Mouse (Mus musculus) left cerebral cortex, postnatal 25 days (tissue): ENCODE results near the gene Pih1d1. TPM values are rescaled to one million over a fixed set of nuclear protein-coding genes. Genes with fewer than 3 reads are reported as not detected.
"Not testable (repeated sequence)": the region's sequence is repeated elsewhere in the genome, so short reads cannot be mapped to it uniquely, and the experiment has no call there.

ENCODE experiments used
- DNase-seq, 2 experiments: peaks; one replicate each; pipeline ENCODE4 v3.0.0; 2022; ENCODE audit warnings: low spot score in 2 of 2, mixed read lengths in 1 of 2
- intact Hi-C: fragments of 180-260 bp; cut with DNase I; formaldehyde crosslinking; loops from one replicate; pipeline ENCODE4 v1.15.1; 2025
- total RNA-seq, 2 experiments: library from RNA; stranded (reverse); gene quantifications; 2 replicates each; pipeline ENCODE4 v1.2.3; 2021

Gene Pih1d1
- total RNA-seq, 2 experiments from 2014 or later = 45.8 to 49.3 TPM

- intact Hi-C loops = no loop called here
- DNase-seq = no peak
These were observed 12.2 kb upstream of the Pih1d1 start for GRCm38 (mm10) chr7:45141914-45142313.

- DNase-seq = no peak
- intact Hi-C loops = no loop called here
These were observed 9.5 kb upstream of the Pih1d1 start for GRCm38 (mm10) chr7:45144368-45145174.

DNA sequence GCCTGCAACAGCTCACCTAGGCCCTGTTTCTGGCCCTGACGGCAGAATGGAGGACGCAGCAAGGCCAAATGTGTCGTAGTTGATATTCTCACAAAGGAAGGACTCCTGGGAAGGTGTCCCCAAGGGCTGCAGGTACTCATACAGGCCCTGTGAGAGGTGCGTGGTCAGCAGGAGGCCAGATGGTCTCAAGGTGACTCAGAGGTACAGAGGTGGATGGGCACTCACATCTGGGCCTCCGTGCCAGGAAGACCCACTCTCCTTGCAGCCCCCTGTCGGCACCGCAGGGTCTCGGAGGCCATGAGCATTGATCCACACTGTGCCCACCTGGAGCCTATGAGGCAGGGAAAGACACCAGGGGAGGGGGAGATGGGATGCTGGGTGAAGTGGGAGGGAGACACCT is 8.6 kb upstream of the Pih1d1 start:
- intact Hi-C loops = no loop called here
- DNase-seq = no peak

DNA sequence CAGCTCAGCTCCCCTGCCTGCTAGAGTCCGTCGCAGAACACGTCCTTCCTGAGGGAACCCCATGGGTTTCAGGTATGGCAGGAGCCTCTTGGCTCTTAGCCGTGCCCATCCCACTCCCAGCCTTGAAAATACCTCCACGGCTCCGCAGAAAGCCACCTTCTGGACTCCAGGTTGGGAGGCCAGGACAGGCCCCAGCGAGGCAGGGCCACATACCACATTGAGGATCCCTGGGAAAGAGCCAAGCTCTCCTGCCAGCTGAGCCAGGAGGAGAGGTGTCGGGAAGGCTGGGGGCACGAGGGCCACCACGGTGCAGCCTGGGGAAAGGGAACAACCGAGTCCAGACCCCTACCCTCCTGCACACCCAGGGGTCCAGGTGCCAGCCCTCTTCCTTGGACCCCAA is 6.8 kb upstream of the Pih1d1 start:
- intact Hi-C loops = no loop called here
- DNase-seq = no peak

GRCm38 (mm10) chr7:45147899-45148298 is 6.2 kb upstream of the Pih1d1 start:
- intact Hi-C loops = no loop called here
- DNase-seq = no peak

GRCm38 (mm10) chr7:45148534-45149098 is 5.5 kb upstream of the Pih1d1 start:
- intact Hi-C loops = no loop called here
- DNase-seq = no peak

GRCm38 (mm10) chr7:45149545-45149944 is 4.6 kb upstream of the Pih1d1 start:
- intact Hi-C loops = no loop called here
- DNase-seq = no peak

GRCm38 (mm10) chr7:45150321-45150720 is 3.8 kb upstream of the Pih1d1 start:
- intact Hi-C loops = no loop called here
- no peak for DNase-seq

GRCm38 (mm10) chr7:45151303-45151702 is 2.8 kb upstream of the Pih1d1 start:
- intact Hi-C loops = no loop called here

DNA sequence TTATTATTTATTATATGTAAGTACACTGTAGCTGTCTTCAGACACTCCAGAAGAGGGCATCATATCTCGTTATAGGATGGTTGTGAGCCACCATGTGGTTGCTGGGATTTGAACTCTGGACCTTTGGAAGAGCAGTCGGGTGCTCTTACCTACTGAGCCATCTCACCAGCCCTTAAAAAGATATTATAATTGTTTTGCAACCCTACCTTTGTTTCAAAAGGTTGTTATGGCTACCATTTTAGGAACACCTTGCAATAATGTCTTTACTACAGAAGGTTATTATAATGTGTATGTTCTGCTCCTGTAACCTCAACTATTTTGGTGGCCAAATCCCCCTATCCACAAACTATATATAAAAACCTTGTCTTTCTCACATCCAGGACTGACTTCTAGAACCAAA is 1.1 kb upstream of the Pih1d1 start:
- intact Hi-C loops, DNase-seq: not testable (repeated sequence)

More at GRCm38 (mm10) chr7:45151303-45151702, 2.8 kb upstream of the Pih1d1 start:
- no peak for DNase-seq

DNA sequence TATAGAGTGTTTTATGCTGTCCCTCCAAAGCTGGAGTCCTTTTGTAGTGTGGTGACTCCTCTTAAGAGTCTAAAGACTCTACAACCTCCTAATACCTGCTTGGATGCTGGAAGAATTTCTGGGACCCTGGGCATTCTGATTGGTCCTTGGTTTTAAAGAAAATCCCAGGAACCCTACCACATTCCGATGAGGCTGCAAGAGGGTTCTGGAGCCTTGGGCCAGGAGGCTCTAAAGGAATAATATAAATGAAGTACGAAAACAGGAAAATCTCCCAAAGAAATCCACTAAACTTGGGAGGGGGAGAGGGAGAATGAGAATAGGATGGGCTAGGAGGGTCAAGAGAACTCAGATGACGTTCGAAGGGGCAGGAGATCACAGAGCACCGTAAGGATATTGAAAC is 517 bp upstream of the Pih1d1 start:
- intact Hi-C loops = no loop called here
- DNase-seq = no peak

DNA sequence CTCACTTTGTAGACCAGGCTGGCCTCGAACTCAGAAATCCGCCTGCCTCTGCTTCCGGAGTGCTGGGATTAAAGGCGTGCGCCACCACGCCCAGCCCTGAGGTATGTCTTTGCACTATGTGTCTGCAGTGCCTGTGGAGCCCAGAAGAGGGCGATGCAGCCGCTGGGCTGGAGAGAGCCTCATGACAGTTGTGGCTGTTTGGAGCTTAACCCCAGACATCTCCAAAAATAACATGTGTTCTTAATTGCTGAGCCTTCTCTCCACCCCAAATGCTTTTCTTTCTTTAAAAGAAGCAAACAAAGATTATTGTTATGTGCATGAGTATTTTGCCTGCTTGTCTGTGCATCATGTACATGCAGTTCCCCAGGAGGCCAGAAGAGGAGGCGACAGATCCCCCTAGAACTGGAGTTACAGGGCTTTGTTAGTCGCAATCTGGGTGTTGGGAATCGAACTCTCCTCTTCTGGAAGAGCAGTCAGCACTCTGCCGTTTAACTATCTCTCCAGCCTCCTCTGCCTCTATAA is 951 bp downstream of the Pih1d1 start:
- DNase-seq = no peak
- intact Hi-C loops = no loop called here

DNA sequence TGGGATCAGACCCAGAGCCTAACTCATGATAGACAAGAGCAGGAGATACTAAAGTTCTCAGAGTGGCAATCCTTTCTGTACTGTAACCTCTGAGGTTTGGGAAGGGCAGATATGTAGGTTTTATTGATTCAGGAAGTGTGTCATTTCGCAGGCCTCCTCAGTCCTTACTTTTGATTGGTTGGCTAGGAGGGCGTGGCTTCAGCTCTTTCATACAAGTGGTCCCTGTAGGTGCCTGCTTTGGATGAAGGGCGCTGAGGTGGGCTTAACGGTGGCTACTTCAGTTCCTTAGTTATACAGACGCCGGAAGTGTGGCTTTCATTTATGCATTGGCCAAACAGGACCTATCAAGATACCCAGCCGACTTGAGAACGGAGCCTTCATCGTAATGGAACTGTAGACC is 1.5 kb downstream of the Pih1d1 start:
- DNase-seq = no peak
- intact Hi-C loops = no loop called here

GRCm38 (mm10) chr7:45156206-45156605 is 2.1 kb downstream of the Pih1d1 start:
- intact Hi-C loops = no loop called here
- no peak for DNase-seq

DNA sequence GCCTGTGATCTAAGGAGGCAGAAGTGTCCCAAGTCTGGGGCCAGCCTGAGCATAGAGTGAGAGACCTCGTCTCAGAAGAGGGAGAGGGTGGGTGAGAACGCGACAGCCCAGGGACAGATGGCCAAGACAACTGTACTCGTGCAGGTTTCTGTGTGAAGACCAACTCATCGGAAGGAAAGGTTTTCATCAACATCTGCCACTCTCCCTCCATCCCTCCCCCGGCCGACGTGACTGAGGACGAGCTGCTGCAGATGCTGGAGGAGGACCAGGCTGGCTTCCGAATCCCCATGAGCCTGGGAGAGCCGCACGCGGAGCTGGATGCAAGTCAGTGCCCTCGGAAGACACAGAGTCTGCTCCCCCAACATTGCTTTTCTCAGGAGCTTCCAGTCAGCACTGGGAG is 3.4 kb downstream of the Pih1d1 start:
- DNase-seq = peak; percentile 49 to 88
- intact Hi-C loops = no loop called here

- intact Hi-C loops = no loop called here
- no peak for DNase-seq
These were observed 4.9 kb downstream of the Pih1d1 start for GRCm38 (mm10) chr7:45158991-45159390.

DNA sequence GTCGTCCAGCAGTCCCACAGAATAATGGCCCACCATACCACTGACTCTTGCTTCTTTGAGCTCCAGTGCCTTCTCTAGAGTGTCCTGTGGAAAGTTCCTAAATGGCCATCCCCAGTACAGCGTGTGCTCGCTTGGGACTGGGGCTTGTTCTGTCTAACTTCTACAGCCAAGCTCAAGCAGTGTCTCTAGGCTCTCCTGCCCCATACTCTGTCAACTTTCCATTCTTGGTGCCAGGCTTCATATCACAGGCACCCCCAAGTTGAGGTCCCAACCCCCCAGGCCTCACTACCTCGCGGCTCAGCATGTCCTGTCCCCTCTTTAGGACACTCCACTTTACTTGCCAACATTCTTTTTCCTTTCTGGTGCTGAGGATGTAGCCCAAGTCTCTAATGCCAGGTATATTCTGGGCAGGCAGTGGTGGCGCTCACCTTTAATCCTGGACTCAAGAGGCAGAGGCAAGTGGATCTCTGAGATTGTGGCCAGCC is 6.3 kb downstream of the Pih1d1 start:
- intact Hi-C loops = loop anchor here (10.0 kb wide), 1 partner anchor 204 kb away; the partner anchor contains the start of gene Ppfia3

DNA sequence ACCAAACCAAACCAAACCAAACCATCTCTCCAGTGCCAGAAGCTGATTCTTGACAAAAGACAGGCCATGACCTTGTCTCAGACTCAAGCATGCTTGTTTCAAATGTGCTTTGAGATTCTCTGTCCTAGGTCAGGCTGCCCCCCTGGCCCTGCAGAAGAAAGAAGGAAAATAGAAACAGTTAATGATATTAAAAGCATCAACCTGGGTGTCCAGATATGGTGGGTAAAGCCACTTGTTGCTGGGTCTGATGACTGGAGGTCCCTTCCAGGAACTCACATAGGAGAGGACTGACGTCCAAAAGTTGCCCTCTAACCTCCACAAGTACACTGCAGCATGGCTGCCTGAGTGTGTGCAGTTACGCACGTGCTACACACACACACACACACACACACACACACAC is 6.8 kb downstream of the Pih1d1 start:
- no peak for DNase-seq
- intact Hi-C loops = loop anchor here (10.0 kb wide), 1 partner anchor 204 kb away; the partner anchor contains the start of gene Ppfia3

More for the DNA sequence above, 6.3 kb downstream of the Pih1d1 start:
- peak in 1 of 2 experiments; percentile 1 for DNase-seq

GRCm38 (mm10) chr7:45161612-45162473 is 7.7 kb downstream of the Pih1d1 start:
- intact Hi-C loops = loop anchor here (1.0 to 10.0 kb wide), 4 partner anchors 36 to 203 kb away; partner anchors contain the start of gene Ppfia3
- peak; percentile 95 to 98 for DNase-seq

DNA sequence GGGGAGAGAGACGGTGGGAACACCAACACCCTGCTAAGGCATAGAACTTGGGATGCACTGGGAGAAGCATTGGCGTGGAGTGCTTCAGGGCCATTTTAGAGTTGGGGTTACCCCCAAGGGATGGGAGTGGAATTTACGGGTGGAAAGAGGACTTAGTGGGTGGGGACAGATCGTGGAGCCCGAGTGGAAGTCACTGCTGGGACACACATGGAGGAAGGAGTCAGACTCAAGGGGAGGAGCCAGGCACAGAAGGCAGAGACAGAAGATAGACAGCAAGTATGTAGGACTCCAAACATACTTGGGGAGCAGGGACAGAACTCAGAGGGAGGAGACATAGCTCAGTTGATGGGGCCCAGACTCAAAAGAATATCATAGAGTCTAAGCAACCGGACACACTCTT is 8.4 kb downstream of the Pih1d1 start:
- peak in 1 of 2 experiments; percentile 65 for DNase-seq
- intact Hi-C loops = loop anchor here (1.0 to 10.0 kb wide), 4 partner anchors 36 to 202 kb away; partner anchors contain the start of gene Ppfia3
